Mouse (Mus musculus): ENCODE measurements around the gene Dnajb12.

DNA sequence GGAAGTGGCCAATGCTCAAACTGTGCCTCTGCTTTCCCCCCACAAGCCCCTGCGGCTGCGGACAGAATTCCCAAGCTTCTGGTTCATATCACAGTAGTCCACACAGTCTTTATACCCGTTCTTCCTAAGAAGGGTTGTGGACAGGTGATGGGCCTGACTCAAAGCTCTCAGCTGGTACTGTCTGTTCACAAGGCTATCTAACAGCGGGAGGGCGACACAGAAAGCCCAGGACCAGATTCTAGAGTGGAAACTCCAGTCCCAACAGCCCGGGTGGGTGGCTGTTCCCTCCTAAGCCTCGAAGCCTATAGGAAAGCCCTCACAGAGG lies 41.1 kb downstream of the Dnajb12 start:
- TF ChIP-seq CTCF (IDR thresholded peaks at IDR 0.05 in 2 of 3, conservative IDR thresholded peaks at IDR 0.05 in 1 of 3; ENCODE audit: control insufficient read depth in 1 of 3, insufficient read depth in 1 of 3, low read depth in 2 of 3, low read length in 3 of 3, poor library complexity in 1 of 3, severe bottlenecking in 1 of 3) (no peak), EP300 (IDR thresholded peaks at IDR 0.05; ENCODE audit: low read depth in 1 of 2, low read length in 2 of 2) (no peak), ETS1 (IDR thresholded peaks at IDR 0.05; ENCODE audit: low read depth, low read length) (no peak), GATA1 (IDR thresholded peaks at IDR 0.05; ENCODE audit: low read depth, low read length) (no peak), CHD1 (IDR thresholded peaks at IDR 0.05; ENCODE audit: low read depth, low read length) (no peak), NELFE (IDR thresholded peaks at IDR 0.05; ENCODE audit: low read depth, low read length) (0 out of 2 replicates have a peak, but pooled peaks have one; percentile 31), TBP (IDR thresholded peaks at IDR 0.05; ENCODE audit: low read depth, low read length) (no peak), POLR2A (IDR thresholded peaks at IDR 0.05; ENCODE audit: control insufficient read depth in 1 of 2, insufficient read depth in 1 of 2, low read depth in 1 of 2, low read length in 2 of 2, poor library complexity in 1 of 2) (no peak), RCOR1 (IDR thresholded peaks at IDR 0.05; ENCODE audit: low read depth, low read length) (no peak), ZC3H11A (IDR thresholded peaks at IDR 0.05; ENCODE audit: low read depth, low read length) (no peak), E2F4 (IDR thresholded peaks at IDR 0.05; ENCODE audit: borderline replicate concordance, low read depth, low read length) (no peak), MAX (IDR thresholded peaks at IDR 0.05; ENCODE audit: low read length) (no peak), TCF12 (IDR thresholded peaks at IDR 0.05; ENCODE audit: low read depth, low read length) (no peak), ELF1 (IDR thresholded peaks at IDR 0.05; ENCODE audit: low read depth, low read length) (no peak)

Measured in MEL (cell line).